Mouse (Mus musculus): ENCODE measurements around the gene Lpxn.

Lpxn gene

GRCm38 (mm10) chr19:12795511-12796327 is at the start of gene Lpxn, which contains the start of gene Zfp91:
Gene Lpxn (plus strand): TSS chr19:12796193.
Gene Zfp91 (minus strand): TSS chr19:12796126.
- peak; percentile 98 for DNase-seq (ENCODE audit: low spot score)

DNA sequence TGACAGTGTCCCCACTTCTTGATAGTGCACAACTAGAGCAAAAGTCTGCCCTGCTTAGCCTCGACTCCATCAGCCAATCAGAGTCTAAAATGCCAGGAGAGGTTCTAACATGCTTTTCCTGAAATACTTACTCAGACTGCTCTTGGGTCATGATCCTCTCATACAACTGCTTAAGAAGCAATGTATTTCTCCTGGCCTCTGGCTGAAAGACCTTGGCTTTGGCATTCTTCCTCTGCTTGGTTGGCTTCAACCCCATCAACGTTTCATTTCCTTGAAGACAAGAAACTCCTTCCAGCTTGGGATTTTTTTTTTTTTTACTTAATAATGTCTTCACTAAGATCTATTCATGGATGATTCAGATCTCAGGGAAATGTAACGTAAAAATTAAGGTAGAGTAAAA is 39.7 kb upstream of the Lpxn start:
- no peak for DNase-seq (ENCODE audit: low spot score)

DNA sequence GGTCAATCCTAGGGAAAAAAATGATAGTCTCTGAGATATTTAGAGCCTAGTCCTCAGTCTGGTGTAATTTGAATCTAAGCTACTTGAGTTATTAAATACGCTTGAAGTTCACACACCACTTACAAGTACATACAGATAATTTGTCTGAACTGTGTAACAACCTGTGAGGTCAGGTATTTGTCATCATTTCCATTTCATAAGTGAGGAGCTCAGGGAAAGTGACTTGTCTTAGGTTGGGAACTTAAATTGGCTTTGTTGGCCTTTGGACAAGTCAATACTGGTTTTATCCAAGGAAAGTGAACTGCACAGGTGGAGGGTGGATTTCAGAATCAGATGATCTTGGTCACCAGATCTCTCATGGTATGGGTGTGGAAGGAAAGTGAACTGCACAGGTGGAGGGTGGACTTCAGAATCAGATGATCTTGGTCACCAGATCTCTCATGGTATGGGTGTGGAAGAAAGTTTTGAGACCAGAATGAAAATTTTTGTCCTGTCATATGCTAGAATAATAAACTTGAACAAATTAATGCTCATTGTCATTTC is 37.0 kb upstream of the Lpxn start:
- no peak for DNase-seq (ENCODE audit: low spot score)

- DNase-seq (ENCODE audit: low spot score), result no peak
Observed at GRCm38 (mm10) chr19:12759656-12760055, 36.3 kb upstream of the Lpxn start.

DNA sequence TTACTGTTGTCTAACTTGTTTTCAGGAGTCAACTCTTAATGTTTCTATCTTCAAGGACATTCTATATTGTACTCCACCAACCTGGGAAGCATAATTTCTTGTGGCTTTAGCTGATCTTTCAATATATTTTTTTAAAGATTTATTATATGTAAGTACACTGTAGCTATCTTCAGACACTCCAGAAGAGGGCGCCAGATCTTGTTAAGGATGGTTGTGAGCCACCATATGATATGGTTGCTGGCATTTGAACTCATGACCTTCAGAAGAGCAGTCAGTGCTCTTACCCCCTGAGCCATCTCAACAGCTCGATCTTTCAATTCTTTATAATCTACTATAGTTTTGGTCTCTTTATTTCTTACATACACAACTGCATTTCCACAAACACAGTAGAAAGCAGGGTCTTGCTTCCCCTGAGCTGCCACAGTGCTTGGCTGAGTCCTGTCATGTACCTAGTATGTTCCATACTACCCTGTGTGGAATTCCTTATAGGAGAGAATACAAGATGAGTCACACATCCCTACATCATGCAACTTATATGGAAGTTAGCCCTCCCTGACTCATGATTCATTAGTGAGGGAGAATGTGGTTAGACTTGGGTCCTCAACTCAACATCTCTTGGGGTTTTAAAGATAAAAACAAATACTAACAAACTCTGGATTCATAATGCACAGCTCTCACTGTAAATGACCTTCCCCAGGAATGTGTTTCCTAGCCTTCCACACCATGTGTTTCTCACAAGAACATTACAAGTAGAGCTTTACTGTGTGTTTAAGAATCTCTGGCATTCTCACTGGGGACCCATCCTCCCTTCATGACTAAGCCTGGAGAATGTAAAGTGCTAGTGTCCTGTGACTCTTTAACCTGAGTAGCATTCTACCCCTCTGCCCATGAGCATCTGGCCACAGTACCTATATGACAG is 33.5 kb upstream of the Lpxn start:
- no peak for DNase-seq (ENCODE audit: low spot score)

GRCm38 (mm10) chr19:12765308-12765707 is 30.7 kb upstream of the Lpxn start, which contains the start of gene Cntf:
Gene Cntf (minus strand): TSS chr19:12765632.
- DNase-seq (ENCODE audit: low spot score), result no peak

DNA sequence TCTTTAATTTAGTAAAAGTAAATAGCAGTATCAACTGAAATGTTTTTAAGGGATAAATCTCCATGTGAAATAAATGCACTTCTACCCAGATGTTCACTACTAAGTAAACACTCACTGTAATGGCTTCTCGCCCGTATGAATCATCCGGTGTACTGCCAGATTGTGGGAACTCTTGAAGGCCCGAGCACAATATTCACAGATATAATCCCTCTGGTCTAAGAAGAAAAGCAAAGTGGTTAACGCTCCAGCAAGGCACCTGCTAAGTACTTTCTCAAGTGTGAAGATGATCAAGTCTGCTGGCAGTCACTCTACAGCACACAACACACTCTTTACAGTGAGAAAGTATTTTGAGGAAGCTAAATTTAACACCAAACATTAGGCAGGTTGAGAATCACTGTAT is 25.1 kb upstream of the Lpxn start:
- DNase-seq (ENCODE audit: low spot score), result peak; percentile 8

GRCm38 (mm10) chr19:12780437-12780836 is 15.6 kb upstream of the Lpxn start:
- DNase-seq (ENCODE audit: low spot score), result no peak

DNA sequence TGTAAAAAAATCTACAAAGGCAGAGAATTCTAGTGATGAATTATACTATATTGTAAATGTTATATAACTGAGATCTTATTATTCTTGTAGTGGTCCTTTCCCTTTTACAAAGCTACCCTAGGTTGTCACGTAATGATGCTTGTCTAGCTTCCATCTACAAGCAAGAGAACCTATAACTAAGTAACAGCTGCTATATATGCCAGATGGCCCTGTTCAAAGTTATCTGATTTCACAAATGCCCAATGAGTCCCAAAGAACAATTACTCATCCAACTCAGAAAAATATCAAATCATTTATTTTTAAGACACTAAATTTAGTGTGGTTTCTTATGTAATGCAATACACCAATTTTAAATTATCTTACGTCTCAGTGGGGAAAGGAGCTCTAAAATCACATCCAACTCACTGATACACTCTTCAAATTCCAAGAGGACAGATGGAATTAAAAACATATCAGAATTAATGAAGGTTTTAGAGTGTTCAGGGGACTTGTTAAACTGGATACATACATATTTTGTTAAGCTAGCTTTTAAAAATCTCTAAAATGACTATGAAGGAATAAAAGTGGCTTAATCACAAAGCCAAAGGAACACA is 9.1 kb upstream of the Lpxn start:
- DNase-seq (ENCODE audit: low spot score), result no peak

DNA sequence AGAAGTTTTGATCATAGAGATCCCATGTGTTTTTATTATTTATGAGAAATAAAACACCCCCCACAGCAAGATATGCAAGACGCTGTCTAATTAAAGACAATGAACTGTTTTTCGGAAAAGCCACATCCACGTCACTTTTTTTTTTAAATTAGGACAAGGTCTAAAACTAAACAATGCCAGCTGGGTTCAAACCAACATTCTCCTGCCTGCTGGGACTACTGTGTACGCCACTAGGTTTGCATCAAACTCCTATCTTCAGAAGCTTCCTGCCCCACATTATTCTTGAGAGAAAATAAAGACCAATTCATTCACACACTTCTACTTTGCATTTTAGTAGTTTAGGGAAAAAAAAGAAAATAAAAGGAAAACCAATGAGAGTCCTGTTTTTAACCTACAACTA is 8.3 kb upstream of the Lpxn start:
- DNase-seq (ENCODE audit: low spot score), result no peak

DNA sequence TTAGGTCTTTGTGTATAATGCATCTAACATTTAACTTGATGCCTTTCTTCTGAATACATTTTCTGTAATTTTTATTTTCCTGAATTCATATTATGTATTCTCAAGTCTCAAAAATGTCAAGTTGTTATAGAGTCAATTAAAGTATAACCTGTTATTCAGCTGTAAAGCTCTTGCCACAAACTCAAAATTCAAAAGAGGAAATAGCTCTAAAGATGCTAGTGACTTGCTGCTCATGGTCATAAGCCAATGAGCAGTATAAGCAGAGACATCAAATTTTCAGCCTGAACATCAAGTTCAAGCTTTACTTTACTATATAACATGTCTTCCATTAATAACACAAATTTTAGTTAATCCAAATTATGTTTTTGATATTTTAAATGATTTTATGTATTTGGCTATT is 3.6 kb upstream of the Lpxn start:
- no peak for DNase-seq (ENCODE audit: low spot score)

DNA sequence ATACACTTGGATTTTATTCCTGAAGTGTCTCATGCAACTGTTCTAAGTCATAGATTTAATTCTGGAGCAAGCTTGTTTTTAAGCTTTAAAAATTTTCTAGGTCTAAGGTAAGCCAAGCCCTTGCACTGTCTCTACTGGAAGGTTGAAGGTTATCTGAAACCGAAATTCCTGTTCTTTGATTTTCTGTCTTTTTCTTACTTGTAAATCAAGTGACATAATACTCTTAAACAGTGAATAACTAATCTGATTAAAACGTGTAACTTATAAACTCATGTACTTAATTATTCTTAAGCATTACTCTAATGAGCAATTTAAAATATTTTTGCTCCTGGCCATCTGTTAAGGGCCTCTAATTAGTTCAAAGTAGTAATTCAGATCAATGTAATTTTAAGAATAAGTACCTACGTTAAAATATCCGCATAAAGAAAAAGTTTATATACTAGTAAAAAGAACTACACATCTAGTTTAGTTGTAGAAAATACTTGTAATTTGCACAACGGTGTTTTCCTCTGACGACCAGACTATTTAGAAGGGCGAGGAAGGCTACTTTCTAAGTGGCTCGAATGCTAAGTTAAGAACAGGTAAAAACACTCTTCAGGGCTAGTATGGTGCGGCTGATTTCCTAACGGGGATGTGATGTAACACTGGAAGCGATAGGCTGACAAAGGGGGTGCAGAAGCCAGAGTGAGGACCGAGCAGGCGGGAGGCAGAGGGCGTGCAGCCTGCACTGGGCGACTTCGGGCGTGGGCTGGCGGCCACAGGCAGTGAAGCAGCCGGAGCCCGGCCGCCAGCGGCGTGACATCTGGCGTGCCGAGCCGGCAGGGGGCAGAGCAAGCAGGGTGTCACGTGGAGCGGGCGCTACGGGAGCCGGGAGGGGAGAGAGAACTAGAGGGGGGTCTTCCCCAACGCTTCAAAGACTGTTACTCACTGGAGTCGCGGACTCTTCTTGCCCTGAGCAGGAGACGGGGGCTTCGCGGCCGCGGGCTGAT is 1.6 kb upstream of the Lpxn start:
- peak; percentile 94 for DNase-seq (ENCODE audit: low spot score)

GRCm38 (mm10) chr19:12795110-12795509 is 883 bp upstream of the Lpxn start:
- no peak for DNase-seq (ENCODE audit: low spot score)

- DNase-seq (ENCODE audit: low spot score), result peak; percentile 75
Observed at GRCm38 (mm10) chr19:12796328-12796931, 437 bp downstream of the Lpxn start.

DNA sequence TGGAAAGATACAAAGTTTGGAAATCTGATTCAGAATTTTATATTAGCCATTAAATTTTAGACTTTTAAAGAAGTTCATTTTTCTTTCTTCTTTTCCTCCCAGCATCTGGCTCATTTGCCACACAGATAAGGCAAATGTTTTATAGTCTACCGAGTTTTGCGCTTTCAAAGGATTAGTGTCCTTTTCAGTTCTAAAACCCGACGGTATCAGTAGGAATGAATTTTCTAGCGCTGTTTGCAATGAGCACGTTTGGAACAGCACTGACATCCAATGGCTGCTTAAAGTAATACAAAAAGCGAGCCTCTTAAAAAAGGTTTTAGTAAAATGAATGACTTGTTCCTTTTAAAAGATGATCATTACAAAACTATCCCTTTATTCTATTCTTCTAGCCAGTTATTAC is 1.1 kb downstream of the Lpxn start:
- peak; percentile 29 for DNase-seq (ENCODE audit: low spot score)

GRCm38 (mm10) chr19:12798404-12798803 is 2.4 kb downstream of the Lpxn start:
- DNase-seq (ENCODE audit: low spot score), result peak; percentile 39

GRCm38 (mm10) chr19:12799081-12799480 is 3.1 kb downstream of the Lpxn start:
- no peak for DNase-seq (ENCODE audit: low spot score)

DNA sequence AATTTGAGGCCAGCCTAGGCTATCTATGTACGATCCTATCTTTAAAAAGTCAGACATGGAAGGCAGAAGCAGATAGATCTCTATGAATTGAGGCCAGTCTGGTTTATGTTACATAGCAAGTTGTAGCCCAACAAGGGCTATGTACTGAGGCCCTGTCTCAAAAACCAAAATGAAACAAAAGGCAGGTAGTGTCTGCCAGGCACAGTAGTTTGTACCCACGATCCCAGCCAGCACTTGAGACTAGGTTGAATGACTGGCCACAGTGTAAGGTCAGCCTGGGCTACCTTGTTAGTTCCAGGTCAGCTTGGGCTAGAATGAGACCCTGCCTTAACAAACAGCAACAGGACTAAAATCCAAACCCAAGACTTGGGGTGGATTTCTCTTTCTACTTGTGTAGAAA is 4.6 kb downstream of the Lpxn start:
- no peak for DNase-seq (ENCODE audit: low spot score)

- DNase-seq (ENCODE audit: low spot score), result peak; percentile 32
Observed at GRCm38 (mm10) chr19:12801046-12801445, 5.1 kb downstream of the Lpxn start.

GRCm38 (mm10) chr19:12802830-12803229 is 6.8 kb downstream of the Lpxn start:
- DNase-seq (ENCODE audit: low spot score), result no peak

GRCm38 (mm10) chr19:12804237-12804636 is 8.2 kb downstream of the Lpxn start:
- DNase-seq (ENCODE audit: low spot score), result no peak
